Mouse (Mus musculus): ENCODE measurements around the gene Cpne8. TPM values are rescaled to one million over a fixed set of nuclear protein-coding genes. Genes with fewer than 3 reads are reported as not detected.

Cpne8 gene
- polyA plus RNA-seq, 1 experiment: 1.4 TPM

DNA sequence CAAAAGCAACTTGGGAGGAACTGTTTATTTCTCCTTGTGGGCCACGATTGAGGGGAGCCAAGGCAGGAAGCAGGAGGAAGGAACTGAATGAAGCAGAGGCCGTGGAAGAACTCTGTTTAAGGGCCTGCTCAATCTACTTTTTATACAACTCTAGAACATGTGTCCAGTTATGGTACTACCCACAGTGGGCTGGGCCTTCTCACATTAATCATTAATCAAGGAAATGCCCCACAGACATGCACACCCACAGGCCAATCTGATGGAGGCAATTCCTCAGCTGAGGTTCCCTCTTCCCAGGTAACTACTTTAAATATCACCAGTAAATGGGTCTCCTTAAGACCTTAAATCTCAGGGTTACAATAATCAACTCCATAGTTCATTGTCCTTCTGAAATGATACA is 21.2 kb downstream of the Cpne8 start:
- Histone ChIP-seq H3K4me1 (ENCODE audit: control insufficient read depth, insufficient read depth, insufficient read length, low read length) (no peaks in the 10 kb centered on the region), H3K4me3 (ENCODE audit: low read depth, low read length) (no peak overlapping the region), H3K36me3 (ENCODE audit: control insufficient read depth, insufficient read depth, low read length) (no peaks in the 10 kb centered on the region), H3K27me3 (ENCODE audit: control insufficient read depth, insufficient read depth, low read length) (no peaks in the 10 kb centered on the region), H3K27ac (ENCODE audit: insufficient read depth, low read depth, low read length) (no peak overlapping the region)
- TF ChIP-seq POLR2A (IDR thresholded peaks at IDR 0.05; ENCODE audit: low read depth, low read length) (no peak), CTCF (IDR thresholded peaks at IDR 0.05; ENCODE audit: extremely low read depth, insufficient read length, insufficient replicate concordance, low read depth, low read length) (no peak)
- 34% methylated on average over 2 of the region's 2 CpGs for WGBS

DNA sequence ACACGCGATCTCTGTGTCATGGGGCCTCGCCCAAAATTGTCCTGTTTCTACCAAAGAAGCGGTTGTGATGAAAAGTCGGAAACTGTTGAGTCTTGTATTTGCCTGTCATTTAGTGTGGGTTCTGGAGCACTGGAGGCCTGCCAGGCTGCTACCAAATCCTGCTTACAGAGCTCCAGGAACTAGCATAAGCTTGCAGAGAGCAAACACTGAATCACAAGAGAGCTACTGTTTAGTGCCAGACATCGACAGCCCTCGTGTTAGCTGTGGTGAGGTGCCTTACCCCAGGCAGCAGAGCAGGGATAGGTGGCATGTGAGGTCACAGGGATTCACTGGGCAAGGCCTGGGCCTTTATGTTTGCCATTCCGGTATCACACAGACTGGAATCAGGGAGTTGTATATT is 22.7 kb downstream of the Cpne8 start:
- TF ChIP-seq CTCF (IDR thresholded peaks at IDR 0.05; ENCODE audit: extremely low read depth, insufficient read length, insufficient replicate concordance, low read depth, low read length) (no peak), POLR2A (IDR thresholded peaks at IDR 0.05; ENCODE audit: low read depth, low read length) (no peak)
- H3K4me3 ChIP-seq (ENCODE audit: low read depth, low read length): no peak overlapping the region
- no peaks in the 10 kb centered on the region for H3K27me3 ChIP-seq (ENCODE audit: control insufficient read depth, insufficient read depth, low read length)
- H3K27ac ChIP-seq (ENCODE audit: insufficient read depth, low read depth, low read length): no peak overlapping the region
- WGBS: 69% methylated on average over 8 of the region's 8 CpGs
- no peaks in the 10 kb centered on the region for H3K4me1 ChIP-seq (ENCODE audit: control insufficient read depth, insufficient read depth, insufficient read length, low read length)
- H3K36me3 ChIP-seq (ENCODE audit: control insufficient read depth, insufficient read depth, low read length): no peaks in the 10 kb centered on the region

DNA sequence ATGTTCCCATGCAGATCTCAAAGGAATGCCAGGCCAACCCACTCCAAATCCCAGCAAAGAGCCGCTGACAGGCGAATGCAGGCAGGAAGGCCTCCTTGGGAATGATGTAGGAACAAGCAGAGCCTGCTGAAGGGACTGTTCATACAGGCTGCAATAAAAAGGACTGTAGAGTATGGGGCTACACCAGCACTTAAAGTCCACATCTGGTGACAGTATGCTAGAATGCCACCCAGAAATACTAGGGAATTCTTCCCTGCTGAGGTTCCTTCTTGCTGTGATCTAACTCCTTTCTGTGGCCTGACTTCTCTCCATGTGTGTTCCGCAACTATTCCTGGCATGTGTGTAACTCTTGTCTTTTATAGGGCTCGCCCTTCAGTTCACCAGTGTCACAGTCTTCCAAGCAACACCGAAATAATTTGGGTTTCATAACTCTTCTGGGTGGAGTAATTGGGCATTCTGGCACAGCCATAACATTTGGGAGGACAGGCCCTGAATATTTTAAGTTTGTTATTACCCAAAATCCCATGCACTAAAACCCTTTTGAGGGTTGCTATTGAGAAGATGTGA is 32.1 kb downstream of the Cpne8 start:
- no peak overlapping the region for H3K4me3 ChIP-seq (ENCODE audit: low read depth, low read length)

DNA sequence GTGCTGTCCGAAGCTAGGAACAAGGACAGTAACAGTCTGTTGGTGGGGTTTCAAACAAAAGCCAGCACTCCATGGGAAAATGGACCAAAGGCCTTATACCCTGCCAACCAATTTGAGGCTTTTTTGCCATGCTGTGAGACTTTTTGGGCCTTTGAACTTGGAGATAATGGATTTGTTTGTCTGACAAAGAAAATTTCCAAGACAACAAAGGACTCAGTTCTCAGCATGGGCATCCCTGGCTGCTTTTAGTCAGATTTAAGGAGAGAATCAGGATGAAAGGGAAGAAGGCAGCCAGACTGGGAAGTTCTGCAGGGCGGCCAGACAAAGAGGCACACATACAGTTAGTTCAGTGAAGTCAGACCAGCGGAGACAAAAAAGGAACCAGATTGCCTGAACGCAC is 32.9 kb downstream of the Cpne8 start:
- no peaks in the 10 kb centered on the region for H3K4me1 ChIP-seq (ENCODE audit: control insufficient read depth, insufficient read depth, insufficient read length, low read length)
- no peak overlapping the region for H3K4me3 ChIP-seq (ENCODE audit: low read depth, low read length)
- TF ChIP-seq CTCF (IDR thresholded peaks at IDR 0.05; ENCODE audit: extremely low read depth, insufficient read length, insufficient replicate concordance, low read depth, low read length): no peak
- no peak for TF ChIP-seq POLR2A (IDR thresholded peaks at IDR 0.05; ENCODE audit: low read depth, low read length)
- WGBS: 93% methylated on average over 4 of the region's 4 CpGs
- no peak overlapping the region for H3K27ac ChIP-seq (ENCODE audit: insufficient read depth, low read depth, low read length)
- H3K36me3 ChIP-seq (ENCODE audit: control insufficient read depth, insufficient read depth, low read length): no peaks in the 10 kb centered on the region
- H3K27me3 ChIP-seq (ENCODE audit: control insufficient read depth, insufficient read depth, low read length): no peaks in the 10 kb centered on the region

More for the DNA sequence above, 32.1 kb downstream of the Cpne8 start:
- Histone ChIP-seq H3K4me1 (ENCODE audit: control insufficient read depth, insufficient read depth, insufficient read length, low read length) (no peaks in the 10 kb centered on the region), H3K36me3 (ENCODE audit: control insufficient read depth, insufficient read depth, low read length) (no peaks in the 10 kb centered on the region), H3K27me3 (ENCODE audit: control insufficient read depth, insufficient read depth, low read length) (no peaks in the 10 kb centered on the region), H3K27ac (ENCODE audit: insufficient read depth, low read depth, low read length) (no peak overlapping the region)
- TF ChIP-seq POLR2A (IDR thresholded peaks at IDR 0.05; ENCODE audit: low read depth, low read length): no peak
- 91% methylated on average over 5 of the region's 5 CpGs for WGBS

DNA sequence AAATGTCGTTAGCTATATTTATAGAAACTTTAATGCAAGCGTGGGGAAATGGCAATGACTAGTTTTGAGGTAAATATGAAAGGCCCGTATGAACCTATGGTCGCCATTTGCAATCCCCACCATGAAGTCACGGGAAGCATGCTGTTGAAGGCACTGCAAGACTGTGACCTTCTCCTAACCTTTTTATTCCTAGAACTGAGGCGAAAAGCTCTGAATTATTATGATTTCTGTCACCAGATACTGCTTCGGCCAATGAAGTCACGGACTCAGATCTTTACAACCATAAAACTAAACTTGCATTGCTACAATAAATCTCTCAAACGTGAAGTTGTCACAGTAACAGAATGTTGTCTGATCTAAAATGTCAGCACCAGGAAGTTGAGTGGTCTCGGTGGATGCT is 33.4 kb downstream of the Cpne8 start:
- no peak overlapping the region for H3K4me3 ChIP-seq (ENCODE audit: low read depth, low read length)
- no peaks in the 10 kb centered on the region for H3K27me3 ChIP-seq (ENCODE audit: control insufficient read depth, insufficient read depth, low read length)
- H3K36me3 ChIP-seq (ENCODE audit: control insufficient read depth, insufficient read depth, low read length): no peaks in the 10 kb centered on the region
- 71% methylated on average over 10 of the region's 10 CpGs for WGBS
- no peaks in the 10 kb centered on the region for H3K4me1 ChIP-seq (ENCODE audit: control insufficient read depth, insufficient read depth, insufficient read length, low read length)
- no peak overlapping the region for H3K27ac ChIP-seq (ENCODE audit: insufficient read depth, low read depth, low read length)
- no peak for TF ChIP-seq POLR2A (IDR thresholded peaks at IDR 0.05; ENCODE audit: low read depth, low read length)
- no peak for TF ChIP-seq CTCF (IDR thresholded peaks at IDR 0.05; ENCODE audit: extremely low read depth, insufficient read length, insufficient replicate concordance, low read depth, low read length)

DNA sequence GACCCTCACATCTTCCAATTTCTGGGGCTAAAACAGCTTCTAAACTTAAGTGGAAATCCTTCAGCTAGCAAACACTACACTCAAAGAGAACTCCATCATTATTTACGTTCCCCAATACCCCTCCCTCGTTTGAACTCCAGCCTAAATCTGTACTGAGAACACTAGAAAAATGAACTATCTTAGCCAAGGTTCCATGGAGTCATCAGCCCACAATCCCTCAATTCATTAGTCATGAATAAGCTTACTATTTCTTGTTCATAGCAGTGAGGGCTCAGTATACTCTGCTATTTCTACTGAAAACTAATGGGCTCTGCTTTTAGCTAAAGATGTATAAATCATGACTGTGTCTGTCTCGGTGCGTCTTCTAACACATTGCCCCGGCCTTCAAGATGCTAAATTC is 55.0 kb downstream of the Cpne8 start:
- Histone ChIP-seq H3K4me1 (ENCODE audit: control insufficient read depth, insufficient read depth, insufficient read length, low read length) (no peaks in the 10 kb centered on the region), H3K36me3 (ENCODE audit: control insufficient read depth, insufficient read depth, low read length) (no peaks in the 10 kb centered on the region), H3K4me3 (ENCODE audit: low read depth, low read length) (no peak overlapping the region), H3K27me3 (ENCODE audit: control insufficient read depth, insufficient read depth, low read length) (no peaks in the 10 kb centered on the region), H3K27ac (ENCODE audit: insufficient read depth, low read depth, low read length) (no peak overlapping the region)
- 74% methylated on average over 5 of the region's 5 CpGs for WGBS
- TF ChIP-seq CTCF (IDR thresholded peaks at IDR 0.05; ENCODE audit: extremely low read depth, insufficient read length, insufficient replicate concordance, low read depth, low read length) (no peak), POLR2A (IDR thresholded peaks at IDR 0.05; ENCODE audit: low read depth, low read length) (no peak)

DNA sequence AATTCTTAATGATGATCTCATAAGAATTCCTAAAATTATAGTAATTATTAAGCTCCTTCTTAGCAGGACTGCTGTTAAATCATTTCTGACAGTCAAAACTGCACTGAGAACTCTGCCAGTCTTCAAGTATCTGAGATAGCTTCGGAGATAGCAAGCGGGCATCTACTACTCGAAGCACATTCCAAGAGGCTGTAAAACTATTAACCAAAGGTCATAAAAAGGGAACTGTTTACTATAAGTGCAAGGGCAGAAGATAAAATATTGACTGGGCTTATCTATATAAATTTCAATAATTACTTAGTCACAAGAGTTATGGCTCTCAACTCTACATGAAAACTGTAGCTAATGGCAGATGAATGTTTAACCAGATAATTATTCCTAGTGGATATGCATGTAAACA is 57.2 kb downstream of the Cpne8 start:
- no peak overlapping the region for H3K27ac ChIP-seq (ENCODE audit: insufficient read depth, low read depth, low read length)
- 23% methylated on average over 3 of the region's 3 CpGs for WGBS
- H3K27me3 ChIP-seq (ENCODE audit: control insufficient read depth, insufficient read depth, low read length): no peaks in the 10 kb centered on the region; the same call in 1 of the 2 replicates
- no peaks in the 10 kb centered on the region for H3K36me3 ChIP-seq (ENCODE audit: control insufficient read depth, insufficient read depth, low read length)
- TF ChIP-seq POLR2A (IDR thresholded peaks at IDR 0.05; ENCODE audit: low read depth, low read length): no peak
- TF ChIP-seq CTCF (IDR thresholded peaks at IDR 0.05; ENCODE audit: extremely low read depth, insufficient read length, insufficient replicate concordance, low read depth, low read length): no peak
- H3K4me3 ChIP-seq (ENCODE audit: low read depth, low read length): no peak overlapping the region
- H3K4me1 ChIP-seq (ENCODE audit: control insufficient read depth, insufficient read depth, insufficient read length, low read length): no peaks in the 10 kb centered on the region
